Mouse (Mus musculus) adrenal gland, adult 18-20 months (tissue): ENCODE results near the gene Olfr464. TPM values are rescaled to one million over a fixed set of nuclear protein-coding genes. Genes with fewer than 3 reads are reported as not detected.
"Not testable (repeated sequence)": the region's sequence is repeated elsewhere in the genome, so short reads cannot be mapped to it uniquely, and the experiment has no call there.

Source experiments
- DNase-seq, 2 experiments: peaks; one replicate each; pipeline ENCODE4 v3.0.0; 2021 to 2022; ENCODE audit warnings: low spot score in 2 of 2
- total RNA-seq, 2 experiments: library from RNA; stranded (reverse); gene quantifications; 1 replicate in 1 of 2; 2 replicates in 1 of 2; pipeline ENCODE4 v1.2.3; 2021

Olfr464 gene
- total RNA-seq, 2 experiments from 2014 or later: not detected

DNA sequence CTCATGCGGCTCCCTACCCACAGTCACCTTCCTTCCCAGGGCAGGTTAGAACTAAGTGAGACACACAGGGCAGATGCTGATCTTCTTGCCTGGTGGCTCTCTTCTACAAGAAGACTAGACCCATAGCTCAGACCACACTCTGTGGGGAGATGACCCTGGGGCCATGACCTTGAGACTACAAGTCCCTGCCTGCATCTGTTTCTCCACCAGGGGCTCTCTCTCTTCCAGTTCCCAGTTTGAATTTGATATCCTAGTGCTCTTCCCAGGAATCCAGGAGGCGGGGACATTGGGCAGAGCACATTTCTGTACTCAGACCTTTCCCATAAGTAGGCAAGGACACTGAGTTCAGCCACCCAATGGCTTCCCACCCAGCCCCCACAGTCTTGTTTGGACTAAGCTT, 50.7 kb downstream of the Olfr464 start:
- DNase-seq: no peak

DNA sequence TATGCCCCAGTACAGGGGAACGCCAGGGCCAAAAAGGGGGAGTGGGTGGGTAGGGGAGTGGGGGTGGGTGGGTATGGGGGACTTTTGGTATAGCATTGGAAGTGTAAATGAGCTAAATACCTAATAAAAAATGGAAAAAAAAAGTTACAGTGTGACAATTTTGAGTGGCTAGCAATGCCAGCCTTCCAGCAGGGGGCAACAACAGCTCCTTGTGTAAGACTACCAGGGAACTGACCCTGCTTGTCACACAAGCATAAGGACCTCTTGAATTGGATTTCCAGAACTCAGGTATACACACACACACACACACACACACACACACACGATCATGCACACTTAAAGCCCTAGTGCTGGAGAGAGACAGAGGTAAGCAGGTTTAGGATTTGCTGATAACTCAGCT, 53.9 kb downstream of the Olfr464 start:
- not testable (repeated sequence) for DNase-seq

Other genes with a start within 250 kb of the Olfr464 start
- gene Supt4a, start 183.4 kb downstream of the Olfr464 start, total RNA-seq: 10 to 100 TPM; 65.5 to 72.4 TPM
- 1 to 10 TPM; 7.6 to 9.5 TPM for gene Tspoap1, start 160.4 kb downstream of the Olfr464 start, total RNA-seq
- gene Mpo, start 127.4 kb downstream of the Olfr464 start, total RNA-seq: not detected
- not detected for gene Lpo, start 92.7 kb downstream of the Olfr464 start, total RNA-seq
- gene Mks1, start 67.8 kb downstream of the Olfr464 start, total RNA-seq: 1 to 10 TPM; 5.9 to 8.9 TPM
- gene Epx, start 45.4 kb downstream of the Olfr464 start, total RNA-seq: not detected
- gene Olfr462, start 28.7 kb downstream of the Olfr464 start, total RNA-seq: not detected
- not detected for gene Olfr463, start 23.6 kb downstream of the Olfr464 start, total RNA-seq
- 100 to 1,000 TPM; 222 to 233 TPM for gene Dynll2, start 66.6 kb upstream of the Olfr464 start, total RNA-seq
- 100 to 1,000 TPM; 219 TPM for gene Srsf1, start 126.4 kb upstream of the Olfr464 start, total RNA-seq
- gene Vezf1, start 147.3 kb upstream of the Olfr464 start, total RNA-seq: 10 to 100 TPM; 42.4 to 44.5 TPM
- gene Cuedc1, start 177.1 kb upstream of the Olfr464 start, total RNA-seq: 10 to 100 TPM; 40.2 to 42.4 TPM